Mouse (Mus musculus): Measurements from ENCODE around the gene Mybph.
"Not testable (repeated sequence)": the region's sequence is repeated elsewhere in the genome, so short reads cannot be mapped to it uniquely, and the experiment has no call there.

Gene Mybph

DNA sequence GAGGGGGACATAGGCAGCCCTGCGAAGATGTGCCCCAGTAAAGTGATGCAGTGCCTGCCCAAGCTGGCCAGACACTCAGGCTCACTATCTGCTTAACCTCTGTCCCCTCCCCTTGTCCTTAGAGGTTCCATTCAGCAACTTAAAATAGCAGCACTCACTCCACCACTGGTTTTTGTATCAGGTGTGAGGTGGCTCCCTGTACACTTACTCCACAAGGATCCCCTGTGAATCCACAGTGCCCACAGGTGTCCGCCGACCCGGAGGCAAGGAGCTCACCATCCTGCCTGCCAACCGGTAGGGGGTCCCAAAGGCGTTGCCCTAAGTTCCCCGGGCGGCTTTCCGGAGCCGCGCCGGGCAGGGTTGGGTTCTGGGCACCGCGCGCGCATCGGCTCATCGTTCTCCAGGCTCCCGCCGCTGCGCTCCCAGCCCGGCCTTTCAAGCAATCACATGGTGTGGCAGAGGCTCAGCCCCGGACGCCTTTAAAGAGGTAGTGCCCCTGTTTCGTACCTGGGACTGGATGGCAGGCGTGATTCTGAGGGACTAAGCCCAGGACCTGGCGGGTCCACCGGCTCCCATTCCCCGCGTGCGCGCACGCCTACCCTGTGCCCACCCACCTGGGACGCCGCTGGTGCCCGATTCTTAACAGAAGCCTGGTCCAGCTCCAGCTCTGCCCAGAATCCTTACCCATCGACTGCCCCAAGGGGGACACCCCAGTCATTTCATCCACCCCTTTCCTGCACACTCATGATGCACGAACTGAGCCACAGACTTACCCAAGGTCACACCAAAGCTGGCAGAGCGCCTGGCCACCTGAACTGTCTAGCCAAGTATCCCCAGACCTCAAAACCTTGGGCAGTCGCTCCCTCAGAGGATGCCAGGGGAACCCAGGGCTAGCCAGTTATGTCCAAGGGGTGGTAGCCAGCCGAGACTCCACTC is 41.5 kb downstream of the Mybph start:
- DNase-seq, result peak; percentile 49

DNA sequence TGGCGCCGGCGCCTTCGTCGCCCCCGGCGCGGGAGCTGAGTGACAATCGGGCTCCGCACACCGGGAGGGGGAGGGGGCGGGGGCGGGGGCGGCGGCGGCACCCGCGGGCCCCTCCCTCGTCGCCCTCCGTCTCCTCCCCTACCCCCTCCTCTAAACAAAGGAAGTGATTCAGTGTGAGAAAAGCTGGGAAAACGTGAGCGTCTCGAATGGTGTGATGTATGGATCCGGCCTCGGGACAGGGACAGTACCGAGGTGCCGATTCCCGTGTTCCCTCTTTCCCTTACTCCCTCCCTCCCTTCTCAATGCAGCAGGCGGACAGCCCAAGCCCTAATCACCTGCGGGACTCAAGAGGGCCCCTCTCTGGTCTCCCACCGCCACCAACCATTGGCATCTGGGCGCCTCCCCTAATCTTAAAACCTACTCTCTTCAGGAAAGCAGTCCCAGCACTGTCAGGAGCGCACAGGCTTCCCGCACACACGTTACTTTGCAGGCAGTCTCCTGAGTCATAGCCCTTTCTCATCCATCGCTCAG is 42.2 kb downstream of the Mybph start, which contains the start of gene Adora1:
Gene Adora1, minus strand, starts transcription at position 41 of the 531 bp plus-strand sequence.
- no peak for DNase-seq

DNA sequence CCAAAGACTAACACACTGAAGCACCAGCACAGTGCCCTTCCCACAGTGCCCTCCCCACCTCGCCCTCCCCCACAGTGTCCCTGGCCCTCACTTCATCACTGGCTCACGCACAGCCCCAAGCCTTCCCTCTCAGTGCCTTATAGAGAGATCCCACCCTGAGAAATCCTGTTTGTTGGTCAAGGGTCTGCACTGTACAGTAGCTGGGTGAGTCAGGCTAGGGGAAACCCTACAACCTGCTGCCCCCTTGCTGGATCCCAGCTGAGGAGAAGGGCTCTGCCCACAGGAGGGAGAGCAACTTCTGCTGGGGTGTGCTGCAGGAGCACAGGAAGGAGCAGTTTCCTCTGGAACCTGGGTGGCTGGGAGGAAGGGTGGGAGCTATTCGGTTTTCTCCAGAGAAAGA is 42.9 kb downstream of the Mybph start:
- DNase-seq, result no peak

DNA sequence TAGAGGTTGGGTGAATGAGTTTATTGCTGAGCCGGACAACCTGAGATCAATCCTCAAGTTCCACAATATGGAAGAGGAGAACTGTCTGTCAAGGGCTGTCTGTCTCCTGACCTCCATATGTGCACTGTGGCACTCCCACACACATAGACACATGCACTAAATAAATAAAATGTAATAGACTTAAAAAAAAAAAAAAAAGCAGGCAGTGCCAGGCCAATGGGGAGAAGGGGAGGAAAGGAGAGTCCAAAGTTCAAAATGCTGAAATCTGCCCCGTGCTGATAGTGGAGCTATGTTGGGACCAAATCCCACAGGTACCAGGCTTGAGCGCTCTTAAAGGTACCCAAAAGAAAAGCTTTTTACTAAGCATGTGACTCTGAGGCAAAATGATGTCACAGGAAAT is 44.2 kb downstream of the Mybph start:
- DNase-seq, result no peak

DNA sequence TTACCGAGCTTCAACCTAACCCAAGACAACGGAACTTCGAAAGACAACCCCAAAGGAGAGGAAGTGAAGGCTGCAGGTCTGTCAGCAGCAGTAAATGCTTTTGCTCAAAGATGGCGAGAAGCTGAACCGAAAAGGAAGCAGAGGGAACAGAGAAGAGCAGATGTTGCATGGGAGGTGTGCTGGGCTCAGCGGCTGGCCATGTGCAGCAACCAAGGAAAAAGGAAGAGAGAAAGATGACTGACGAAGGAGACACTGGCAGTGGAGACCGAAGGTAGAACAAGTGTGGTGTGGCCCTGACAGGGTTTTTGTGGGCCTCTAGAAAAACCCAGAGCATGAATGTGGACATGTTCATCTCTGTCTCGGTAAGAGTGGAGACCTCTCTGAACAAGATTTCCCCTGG is 47.5 kb downstream of the Mybph start:
- DNase-seq, result no peak

DNA sequence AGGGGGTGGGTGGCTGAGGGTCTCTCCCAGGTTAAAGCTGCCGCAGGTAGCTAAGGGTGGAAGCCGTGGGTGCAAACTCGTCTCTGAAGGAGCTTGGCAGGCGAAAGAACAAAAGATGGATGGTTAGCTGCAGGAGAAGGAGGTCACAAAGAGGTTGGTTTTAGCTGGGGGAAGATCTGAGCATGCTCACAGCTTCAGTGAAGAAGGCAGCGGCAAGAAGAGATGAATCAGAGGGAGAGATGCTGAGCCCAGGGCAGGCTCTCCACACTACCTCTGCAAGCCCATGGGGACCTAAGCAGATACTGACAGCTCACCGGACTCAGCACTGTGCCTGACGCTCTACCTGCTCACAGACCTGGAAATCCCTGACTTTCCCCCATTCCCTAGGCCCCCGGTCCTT is 48.0 kb downstream of the Mybph start:
- DNase-seq, result no peak

DNA sequence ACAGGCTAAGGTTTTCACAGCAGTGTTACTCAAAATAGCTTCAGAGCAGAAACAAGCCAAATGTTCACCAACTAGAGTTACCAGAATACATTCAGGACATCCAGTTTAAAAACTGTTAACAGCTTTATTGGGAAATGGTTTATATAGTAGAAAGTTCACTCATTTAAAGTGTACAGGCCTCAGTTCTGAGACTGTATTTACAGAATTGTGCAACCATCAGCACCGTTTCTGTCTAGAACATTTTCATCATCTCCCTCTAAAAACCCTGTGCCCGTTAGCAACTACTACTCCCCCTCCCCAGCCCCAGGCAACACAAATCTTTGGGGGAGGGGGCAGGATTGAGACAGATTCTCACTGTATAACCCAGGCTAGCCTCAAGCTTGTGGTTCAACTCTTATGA is 49.0 kb downstream of the Mybph start:
- no peak for DNase-seq

DNA sequence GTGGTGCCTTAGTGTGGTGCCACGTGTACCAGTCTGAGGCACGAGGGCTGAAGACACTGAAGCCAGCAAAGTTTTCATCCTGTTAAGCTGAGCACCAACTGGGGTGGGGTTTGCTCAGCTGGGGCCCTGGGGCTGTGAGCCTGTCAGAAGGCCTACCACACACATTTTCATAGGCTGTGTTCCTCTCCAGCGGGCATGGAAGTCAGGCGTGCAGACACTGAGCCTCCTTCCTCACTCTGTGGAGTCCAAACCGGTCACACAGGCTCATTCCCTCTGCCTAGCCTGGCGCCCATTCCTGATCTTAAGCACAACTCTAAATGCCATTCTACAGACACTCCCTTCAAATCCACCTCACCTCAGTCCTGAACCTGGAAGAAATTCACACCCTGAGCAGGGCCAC is 50.3 kb downstream of the Mybph start:
- DNase-seq, result no peak

DNA sequence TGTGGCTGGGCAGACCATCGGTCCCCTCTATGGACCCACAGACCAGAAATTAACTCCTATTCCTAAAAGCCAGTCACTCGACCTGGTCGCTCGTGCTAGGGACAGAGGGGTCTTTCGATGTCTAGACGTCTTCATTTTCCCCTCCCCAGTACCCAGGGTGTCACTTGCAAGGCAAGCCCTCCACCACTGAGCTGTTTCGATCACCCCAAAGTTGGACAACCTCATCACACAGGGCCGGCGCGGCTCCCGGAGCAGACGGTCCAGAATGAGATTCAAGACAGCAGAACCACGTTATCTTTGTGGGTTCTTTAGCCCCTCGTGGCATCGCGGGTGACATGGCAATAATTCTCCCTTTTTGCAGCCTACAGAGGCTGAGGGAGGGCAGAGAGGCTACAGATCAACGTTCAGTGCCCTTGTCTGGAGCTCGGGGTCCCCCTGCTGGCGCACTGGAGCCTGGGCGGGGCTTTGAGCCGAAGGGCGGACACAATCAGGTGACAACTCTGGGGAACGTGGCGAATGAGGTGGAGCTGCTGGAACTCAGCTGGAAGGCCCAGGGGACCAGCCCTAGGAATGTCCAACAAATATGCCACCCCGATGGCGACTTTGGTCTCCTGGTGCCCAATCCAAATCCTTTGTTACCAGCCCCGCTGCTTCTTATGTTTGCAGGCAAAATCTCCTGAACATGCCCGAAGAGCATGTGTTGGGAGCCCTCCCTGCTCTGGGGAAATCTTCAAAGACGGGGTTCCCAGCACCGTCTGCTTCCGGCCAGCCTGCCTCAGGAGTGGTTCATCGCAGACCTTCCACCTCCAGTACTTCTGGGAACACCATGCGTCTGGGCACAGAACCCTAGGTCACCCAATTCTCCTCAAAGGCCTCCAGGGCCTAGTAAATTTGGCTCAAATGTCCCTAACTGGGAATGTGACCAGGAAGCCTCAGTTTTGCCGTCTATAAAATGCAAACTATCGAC is 51.0 kb downstream of the Mybph start:
- DNase-seq, result peak; percentile 92

DNA sequence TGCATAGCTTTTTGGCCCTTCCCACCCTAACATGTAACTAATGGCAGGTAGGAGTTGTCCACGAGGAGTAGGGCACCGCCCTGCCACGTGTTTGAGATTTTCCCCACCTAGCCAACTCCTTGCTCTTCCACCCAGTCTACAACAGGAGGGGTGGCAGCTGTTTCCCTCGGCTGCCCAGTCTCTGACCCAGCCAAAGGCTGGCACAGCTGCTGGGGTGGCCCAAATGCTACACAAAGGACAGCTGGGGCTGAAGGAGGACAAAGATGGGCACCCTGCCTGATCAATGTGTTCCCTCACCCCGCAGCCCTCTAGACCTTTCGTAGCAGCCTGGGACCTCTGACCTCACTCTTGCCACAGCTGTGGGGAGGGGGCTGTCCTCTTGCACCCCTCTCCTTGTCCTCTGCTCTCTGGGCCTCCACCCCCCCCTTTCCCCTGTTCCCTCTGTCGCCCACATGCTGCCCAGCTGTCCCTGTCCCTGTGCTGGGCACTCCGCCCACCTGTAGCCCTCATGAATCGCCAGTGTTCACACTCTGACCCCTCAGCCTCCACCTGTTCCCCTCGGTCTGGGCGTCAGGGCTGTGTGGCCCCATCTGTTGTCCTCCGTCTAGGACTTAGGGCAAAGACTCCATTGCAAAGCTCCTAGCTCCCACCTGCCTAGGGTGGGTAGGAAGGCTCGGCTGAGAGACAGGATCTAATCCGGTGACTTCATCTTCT is 51.9 kb downstream of the Mybph start:
- no peak for DNase-seq

DNA sequence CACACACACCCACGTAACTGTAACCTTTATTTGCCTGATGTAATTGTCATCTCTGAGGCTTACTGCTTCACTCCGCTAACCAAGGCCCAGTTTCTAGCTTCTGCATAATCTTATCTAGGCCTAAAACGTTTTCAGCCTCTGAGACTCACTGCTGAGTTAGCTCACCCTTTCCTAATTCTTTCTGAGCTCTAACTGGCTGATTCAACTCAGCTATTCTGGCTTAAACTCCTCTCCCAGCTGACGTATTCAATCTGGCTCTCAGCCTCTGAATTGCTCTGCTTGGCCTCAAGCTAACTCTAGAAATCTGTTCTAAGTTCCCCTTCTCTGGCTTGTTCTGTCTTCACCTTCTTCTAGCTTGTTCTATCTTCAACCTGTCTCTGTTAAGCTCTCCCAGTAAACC is 53.3 kb downstream of the Mybph start:
- no peak for DNase-seq

DNA sequence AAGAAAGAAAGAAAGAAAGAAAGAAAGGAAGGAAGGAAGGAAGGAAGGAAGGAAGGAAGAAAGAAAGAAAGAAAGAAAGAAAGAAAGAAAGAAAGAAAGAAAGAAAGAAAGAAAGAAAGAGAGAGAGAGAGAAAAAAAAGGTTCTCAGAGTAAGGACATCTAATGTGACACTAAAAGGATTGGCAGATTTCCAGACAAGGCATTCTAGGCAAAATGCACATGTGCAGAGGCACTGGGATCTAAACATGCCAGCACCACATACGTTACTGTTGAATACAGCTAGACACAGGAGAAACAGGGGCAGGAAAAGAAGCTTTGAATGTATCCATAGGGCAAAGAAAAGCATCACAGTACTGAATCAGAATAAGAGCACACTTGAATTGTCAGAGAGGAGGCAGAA is 56.4 kb downstream of the Mybph start:
- DNase-seq, result not testable (repeated sequence)
